Mouse (Mus musculus) intestine, embryonic 15.5 days (tissue): ENCODE measurements at regions not wholly inside any gene's neighbourhood (a gene's known extent, or its start where the extent isn't known, plus 50 kb on each side); places are given as distances from the start of the nearest gene placed in this dataset.

ENCODE experiments used
- ATAC-seq: fragments of 200-750 bp; cut with Nextera tagmentation; 2 replicates; pipeline ENCODE4 v1.8.0; 2017; ENCODE audit warnings: moderate TSS enrichment, moderate library complexity
- H3K27ac ChIP-seq: fragments of 300-500 bp; sonication (generic); 2 replicates; pipeline ENCODE4 v1.5.1; 2015; ENCODE audit warnings: mild to moderate bottlenecking, inconsistent platforms
- H3K27me3 ChIP-seq: fragments of 300-500 bp; sonication (generic); replicated peaks from 2 replicates; pipeline ENCODE4 v1.6.1; 2015; ENCODE audit warnings: inconsistent platforms
- H3K36me3 ChIP-seq: fragments of 300-500 bp; sonication (generic); 2 replicates; pipeline ENCODE4 v1.6.1; 2015; ENCODE audit warnings: inconsistent platforms
- H3K4me1 ChIP-seq: fragments of 300-500 bp; sonication (generic); replicated peaks from 2 replicates; pipeline ENCODE4 v1.6.1; 2015; ENCODE audit warnings: inconsistent platforms
- H3K4me2 ChIP-seq: fragments of 300-500 bp; sonication (generic); replicated peaks from 2 replicates; pipeline ENCODE4 v1.6.1; 2015; ENCODE audit warnings: mild to moderate bottlenecking, inconsistent platforms
- H3K4me3 ChIP-seq: fragments of 300-500 bp; sonication (generic); replicated peaks from 2 replicates; pipeline ENCODE4 v1.5.1; 2015; ENCODE audit warnings: inconsistent platforms
- H3K9ac ChIP-seq: fragments of 300-500 bp; sonication (generic); 2 replicates; pipeline ENCODE4 v1.6.1; 2015; ENCODE audit warnings: inconsistent platforms
- H3K9me3 ChIP-seq: fragments of 300-500 bp; sonication (generic); 2 replicates; pipeline ENCODE4 v1.6.1; 2016; ENCODE audit warnings: inconsistent platforms
- WGBS: fragments of 180-500 bp; shearing (Covaris S2); methylation state at CpG from one replicate; pipeline ENCODE4 v1.1.7; 2015; 5-methylcytosine and 5-hydroxymethylcytosine counted together

GRCm38 (mm10) chr12:106453491-106453890 is 443.5 kb downstream of the Vrk1 start:
- Histone ChIP-seq H3K36me3 (no peaks in the 10 kb centered on the region), H3K9me3 (no peaks in the 10 kb centered on the region), H3K4me3 (no peak overlapping the region), H3K4me2 (no peak overlapping the region), H3K27me3 (no peaks in the 10 kb centered on the region), H3K4me1 (no peaks in the 10 kb centered on the region), H3K9ac (no peak overlapping the region), H3K27ac (no peak overlapping the region)
- WGBS: 72% methylated on average over 13 of the region's 13 CpGs
- ATAC-seq: no peak

GRCm38 (mm10) chr12:106458215-106458614 is 448.2 kb downstream of the Vrk1 start:
- H3K9me3 ChIP-seq: no peaks in the 10 kb centered on the region
- H3K27ac ChIP-seq: no peak overlapping the region
- H3K27me3 ChIP-seq: no peaks in the 10 kb centered on the region
- no peaks in the 10 kb centered on the region for H3K36me3 ChIP-seq
- no peaks in the 10 kb centered on the region for H3K4me1 ChIP-seq
- ATAC-seq: no peak
- WGBS: 65% methylated on average over 6 of the region's 6 CpGs
- no peak overlapping the region for H3K4me3 ChIP-seq
- H3K4me2 ChIP-seq: no peak overlapping the region
- H3K9ac ChIP-seq: no peak overlapping the region

DNA sequence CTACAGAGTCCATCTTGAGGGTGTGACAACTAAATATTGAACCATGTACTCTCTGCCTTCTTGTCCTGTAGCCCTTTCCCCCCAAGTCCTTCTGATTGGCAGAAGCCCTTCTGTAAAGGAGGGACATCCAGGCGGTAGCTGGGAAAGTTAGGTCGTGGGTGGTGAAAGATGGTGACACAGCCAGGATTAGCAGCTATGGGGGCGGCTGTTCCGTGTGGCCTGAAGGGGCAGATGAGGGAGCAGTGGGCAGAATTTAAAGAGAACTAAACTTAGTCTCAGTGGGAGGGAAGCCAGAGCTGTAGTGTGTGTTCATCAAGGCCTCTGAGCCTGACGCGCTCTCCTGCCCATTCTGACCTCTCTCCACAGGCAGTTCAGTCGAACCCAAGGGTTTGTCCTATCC is 450.6 kb downstream of the Vrk1 start:
- Histone ChIP-seq H3K4me1 (no peaks in the 10 kb centered on the region), H3K27me3 (no peaks in the 10 kb centered on the region), H3K4me3 (no peak overlapping the region), H3K4me2 (no peak overlapping the region), H3K36me3 (no peaks in the 10 kb centered on the region), H3K27ac (no peak overlapping the region), H3K9ac (no peak overlapping the region), H3K9me3 (no peaks in the 10 kb centered on the region)
- WGBS: 87% methylated on average over 7 of the region's 7 CpGs
- ATAC-seq: no peak

- Histone ChIP-seq H3K4me1 (no peaks in the 10 kb centered on the region), H3K36me3 (no peaks in the 10 kb centered on the region), H3K9me3 (no peaks in the 10 kb centered on the region), H3K27me3 (no peaks in the 10 kb centered on the region), H3K9ac (no peak overlapping the region), H3K4me2 (no peak overlapping the region), H3K27ac (no peak overlapping the region), H3K4me3 (no peak overlapping the region)
- ATAC-seq: no peak
- WGBS: 37% methylated on average over 3 of the region's 3 CpGs
Measured at GRCm38 (mm10) chr12:106462281-106462680, 452.3 kb downstream of the Vrk1 start.

- 30% methylated on average over 11 of the region's 11 CpGs for WGBS
- no peak overlapping the region for H3K4me3 ChIP-seq
- ATAC-seq: no peak
Measured at GRCm38 (mm10) chr12:106464701-106465100, 454.7 kb downstream of the Vrk1 start.

DNA sequence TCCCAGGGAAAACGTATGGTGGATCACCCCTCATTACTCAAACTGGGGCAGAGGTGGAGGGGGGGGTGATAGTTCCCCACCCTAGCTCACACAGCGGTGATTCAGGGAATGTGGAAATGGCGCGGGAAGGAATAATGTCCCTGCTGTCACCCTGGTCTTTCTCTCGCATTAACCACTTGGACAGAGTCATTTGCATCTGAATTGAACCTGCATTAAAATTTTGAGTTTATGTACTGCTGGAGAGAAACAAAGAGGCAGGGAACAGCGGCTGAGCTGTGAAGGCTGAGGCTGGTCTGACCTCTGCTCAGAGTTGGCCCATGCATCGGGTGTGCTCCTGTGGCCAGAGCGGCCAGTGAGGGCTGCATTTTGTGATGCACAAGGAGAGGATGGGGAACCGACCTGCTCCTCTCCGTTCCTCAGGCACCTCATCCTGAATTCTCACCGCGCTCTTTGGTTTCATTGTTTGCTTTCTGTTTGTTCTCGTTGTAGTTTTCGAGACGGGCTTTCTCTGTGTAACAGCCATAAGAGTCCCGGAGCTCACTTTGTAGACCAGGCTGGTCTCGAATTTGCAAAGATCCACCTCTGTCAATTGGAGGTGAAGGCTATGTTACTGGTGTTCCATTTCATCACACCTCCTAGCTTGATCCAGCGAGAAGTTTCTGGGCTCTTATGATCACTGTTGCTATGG is 458.3 kb downstream of the Vrk1 start:
- no peak for ATAC-seq
- Histone ChIP-seq H3K9ac (no peak overlapping the region), H3K4me2 (no peak overlapping the region), H3K27me3 (no peaks in the 10 kb centered on the region), H3K9me3 (no peaks in the 10 kb centered on the region), H3K27ac (no peak overlapping the region), H3K4me3 (no peak overlapping the region), H3K4me1 (no peaks in the 10 kb centered on the region), H3K36me3 (no peaks in the 10 kb centered on the region)
- WGBS: 58% methylated on average over 18 of the region's 18 CpGs

More at GRCm38 (mm10) chr12:106464701-106465100, 454.7 kb downstream of the Vrk1 start:
- Histone ChIP-seq H3K4me1 (no peaks in the 10 kb centered on the region), H3K27ac (no peak overlapping the region), H3K36me3 (no peaks in the 10 kb centered on the region), H3K27me3 (no peaks in the 10 kb centered on the region), H3K4me2 (no peak overlapping the region), H3K9me3 (no peaks in the 10 kb centered on the region), H3K9ac (no peak overlapping the region)

- H3K4me2 ChIP-seq: no peak overlapping the region
- no peak for ATAC-seq
- peaks cover 24% of the 10 kb centered on the region for H3K27me3 ChIP-seq
- no peaks in the 10 kb centered on the region for H3K9me3 ChIP-seq
- 15% methylated on average over 24 of the region's 24 CpGs for WGBS
- H3K4me1 ChIP-seq: 0 out of 2 replicates have a peak, but pooled peaks cover 6% of the 10 kb centered on the region
- no peak overlapping the region for H3K9ac ChIP-seq
- no peaks in the 10 kb centered on the region for H3K36me3 ChIP-seq
- no peak overlapping the region for H3K27ac ChIP-seq
- no peak overlapping the region for H3K4me3 ChIP-seq
Measured at GRCm38 (mm10) chr12:106474501-106475165, 464.6 kb downstream of the Vrk1 start.

- H3K9me3 ChIP-seq: no peaks in the 10 kb centered on the region
- WGBS: 61% methylated on average over 8 of the region's 8 CpGs
- 0 out of 2 replicates have a peak, but pooled peaks cover 7% of the 10 kb centered on the region for H3K4me1 ChIP-seq
- H3K27me3 ChIP-seq: peaks cover 31% of the 10 kb centered on the region
- ATAC-seq: no peak
- H3K4me3 ChIP-seq: no peak overlapping the region
- no peaks in the 10 kb centered on the region for H3K36me3 ChIP-seq
- no peak overlapping the region for H3K9ac ChIP-seq
- H3K4me2 ChIP-seq: no peak overlapping the region
- H3K27ac ChIP-seq: no peak overlapping the region
Measured at GRCm38 (mm10) chr12:106475486-106476050, 465.5 kb downstream of the Vrk1 start.

DNA sequence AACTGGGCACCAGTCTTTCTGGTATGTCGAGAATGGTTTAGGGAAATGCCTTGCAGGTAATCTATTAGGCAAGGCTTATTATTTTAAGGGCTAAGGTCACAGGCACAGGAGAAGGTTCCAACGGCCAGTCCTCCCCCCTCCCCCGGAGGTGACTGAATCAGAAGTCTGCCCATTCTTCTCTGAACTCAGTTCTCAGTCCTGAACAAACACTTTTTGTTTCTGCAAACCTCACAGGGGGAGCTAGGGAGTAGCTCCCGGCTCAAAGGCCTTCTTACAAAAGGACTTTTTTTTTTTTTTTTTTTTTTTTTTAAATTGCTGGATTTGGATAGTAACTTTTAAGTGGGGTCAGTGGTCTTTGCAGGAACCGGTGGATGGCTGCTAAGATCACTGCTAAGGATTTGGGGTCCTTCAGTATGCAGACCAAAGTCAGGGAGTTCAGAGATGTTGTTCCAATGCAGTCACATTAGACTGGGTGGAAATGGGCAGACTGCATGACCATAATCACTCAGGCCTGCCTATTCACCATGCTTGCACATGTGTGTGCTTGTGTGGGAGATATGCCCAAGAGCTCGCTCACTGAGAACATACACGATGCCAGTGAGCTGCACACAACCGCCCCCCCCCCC is 467.1 kb downstream of the Vrk1 start:
- WGBS: 25% methylated on average over 8 of the region's 8 CpGs
- H3K36me3 ChIP-seq: no peaks in the 10 kb centered on the region
- H3K27ac ChIP-seq: no peak overlapping the region
- no peak overlapping the region for H3K4me2 ChIP-seq
- H3K4me1 ChIP-seq: 0 out of 2 replicates have a peak, but pooled peaks cover 7% of the 10 kb centered on the region
- H3K4me3 ChIP-seq: no peak overlapping the region
- ATAC-seq: no peak
- H3K9ac ChIP-seq: no peak overlapping the region
- no peaks in the 10 kb centered on the region for H3K9me3 ChIP-seq
- H3K27me3 ChIP-seq: peaks cover 44% of the 10 kb centered on the region

GRCm38 (mm10) chr12:106477731-106478130 is 467.7 kb downstream of the Vrk1 start:
- Histone ChIP-seq H3K9me3 (no peaks in the 10 kb centered on the region), H3K4me1 (0 out of 2 replicates have a peak, but pooled peaks cover 7% of the 10 kb centered on the region), H3K4me2 (no peak overlapping the region), H3K9ac (no peak overlapping the region), H3K27ac (no peak overlapping the region), H3K27me3 (peaks cover 44% of the 10 kb centered on the region), H3K36me3 (no peaks in the 10 kb centered on the region), H3K4me3 (no peak overlapping the region)
- ATAC-seq: no peak
- 22% methylated on average over 4 of the region's 4 CpGs for WGBS

- under 1% methylated on average over 18 of the region's 18 CpGs for WGBS
- H3K4me3 ChIP-seq: no peak overlapping the region
- H3K9ac ChIP-seq: no peak overlapping the region
- H3K9me3 ChIP-seq: no peaks in the 10 kb centered on the region
- peaks cover 44% of the 10 kb centered on the region for H3K27me3 ChIP-seq
- no peak overlapping the region for H3K4me2 ChIP-seq
- ATAC-seq: no peak
- no peak overlapping the region for H3K27ac ChIP-seq
- no peaks in the 10 kb centered on the region for H3K36me3 ChIP-seq
- 0 out of 2 replicates have a peak, but pooled peaks cover 7% of the 10 kb centered on the region for H3K4me1 ChIP-seq
Measured at GRCm38 (mm10) chr12:106478381-106478781, 468.4 kb downstream of the Vrk1 start.
